Mouse (Mus musculus): ENCODE measurements around the gene Plekhn1.

Plekhn1 gene

DNA sequence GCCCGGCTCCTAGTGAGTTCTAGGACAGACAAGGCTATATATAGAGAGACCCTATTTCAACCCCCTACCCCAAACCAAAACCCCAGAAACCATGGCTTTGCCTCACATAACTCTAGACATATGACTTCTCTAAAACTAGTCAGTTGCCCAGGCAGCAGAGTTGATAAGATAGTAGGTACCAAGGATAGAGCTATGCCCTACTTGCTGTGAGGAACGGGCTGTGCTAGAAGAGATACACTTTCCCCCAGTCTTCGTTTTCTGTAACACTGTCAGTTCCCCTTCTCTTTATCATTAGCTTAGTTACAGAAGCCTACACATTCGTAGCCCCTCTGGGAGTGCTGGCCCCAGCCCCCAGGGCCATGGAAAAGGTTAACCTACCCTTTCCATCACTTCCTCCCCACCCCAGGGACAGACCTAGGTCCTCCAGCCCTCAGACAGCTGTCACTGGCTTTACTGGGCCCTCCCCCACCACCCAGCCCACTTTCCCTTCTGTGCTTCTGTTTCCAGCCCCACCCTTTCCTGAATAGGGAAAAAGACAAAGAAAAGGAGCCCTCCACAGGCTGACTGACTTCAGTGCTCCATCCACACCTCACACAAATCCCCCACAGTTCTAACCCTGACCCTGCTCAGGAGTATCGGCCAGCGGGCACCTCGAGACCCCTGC lies 50.2 kb downstream of the Plekhn1 start:
- no peak for DNase-seq

DNA sequence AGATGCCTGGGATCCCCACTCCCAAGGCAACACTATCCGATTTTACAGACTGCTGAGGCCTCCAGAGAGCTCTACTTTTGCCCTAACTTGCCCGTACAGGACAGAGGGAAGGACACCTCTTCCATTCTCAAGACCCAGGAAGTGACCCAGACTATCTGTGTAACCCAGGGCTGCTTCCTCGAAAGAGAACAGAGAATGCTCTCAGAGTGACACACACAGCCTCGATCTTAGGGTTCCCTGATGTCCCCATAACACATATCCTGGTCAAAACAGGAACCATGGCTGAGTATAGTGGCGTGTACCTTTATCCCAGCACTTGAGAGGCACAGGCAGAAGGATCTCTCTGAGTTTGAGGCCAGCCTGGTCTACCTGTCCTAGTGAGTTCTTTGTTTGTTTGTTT lies 50.9 kb downstream of the Plekhn1 start:
- no peak for DNase-seq

DNA sequence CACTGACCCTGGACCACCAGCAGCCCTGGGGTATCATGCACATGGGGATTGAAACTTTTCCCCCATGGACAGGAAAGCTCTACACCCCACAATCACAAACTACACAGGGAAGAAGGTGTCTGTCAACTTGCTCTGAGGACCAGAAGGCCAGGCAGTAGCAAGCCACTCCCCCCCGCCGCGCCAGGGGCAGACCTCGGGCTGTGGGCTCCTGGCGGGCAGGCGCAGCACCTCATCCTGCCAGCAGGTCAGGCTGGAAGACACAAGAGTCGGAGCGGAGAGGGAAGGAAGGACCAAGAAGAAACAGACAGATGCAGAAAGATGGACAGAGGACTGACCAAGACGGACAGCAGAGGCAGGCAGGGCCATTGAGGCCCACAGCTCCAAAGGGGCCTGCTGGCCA lies 57.0 kb downstream of the Plekhn1 start:
- no peak for DNase-seq

DNA sequence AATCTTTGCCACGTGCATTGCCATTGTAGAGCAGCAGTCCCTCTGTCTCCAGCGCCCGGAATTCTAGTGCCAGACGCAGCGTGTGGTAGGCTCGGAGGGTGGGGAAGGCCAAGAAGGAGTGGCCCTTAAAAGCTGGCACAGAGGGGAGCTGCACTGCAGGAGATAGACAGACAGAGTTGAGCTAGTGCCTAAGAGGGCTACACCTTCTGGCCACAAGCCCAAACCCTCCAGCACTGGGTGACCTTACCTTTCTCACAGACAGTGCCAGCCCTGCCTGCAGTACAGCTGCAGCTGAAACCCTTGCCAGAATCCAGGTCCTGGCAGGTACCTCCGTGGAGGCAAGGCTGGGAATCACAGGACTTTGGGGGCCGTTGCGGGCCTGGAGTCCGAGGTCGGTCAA lies 62.8 kb downstream of the Plekhn1 start:
- no peak for DNase-seq

Data from B cell, adult 2 months (primary cell).